Mouse (Mus musculus) thymus, postnatal 4 days (tissue): ENCODE results near the gene Napa.

ENCODE experiments used
- DNase-seq: peaks from one replicate; pipeline ENCODE4 v3.0.0; 2021

Gene Napa

DNA sequence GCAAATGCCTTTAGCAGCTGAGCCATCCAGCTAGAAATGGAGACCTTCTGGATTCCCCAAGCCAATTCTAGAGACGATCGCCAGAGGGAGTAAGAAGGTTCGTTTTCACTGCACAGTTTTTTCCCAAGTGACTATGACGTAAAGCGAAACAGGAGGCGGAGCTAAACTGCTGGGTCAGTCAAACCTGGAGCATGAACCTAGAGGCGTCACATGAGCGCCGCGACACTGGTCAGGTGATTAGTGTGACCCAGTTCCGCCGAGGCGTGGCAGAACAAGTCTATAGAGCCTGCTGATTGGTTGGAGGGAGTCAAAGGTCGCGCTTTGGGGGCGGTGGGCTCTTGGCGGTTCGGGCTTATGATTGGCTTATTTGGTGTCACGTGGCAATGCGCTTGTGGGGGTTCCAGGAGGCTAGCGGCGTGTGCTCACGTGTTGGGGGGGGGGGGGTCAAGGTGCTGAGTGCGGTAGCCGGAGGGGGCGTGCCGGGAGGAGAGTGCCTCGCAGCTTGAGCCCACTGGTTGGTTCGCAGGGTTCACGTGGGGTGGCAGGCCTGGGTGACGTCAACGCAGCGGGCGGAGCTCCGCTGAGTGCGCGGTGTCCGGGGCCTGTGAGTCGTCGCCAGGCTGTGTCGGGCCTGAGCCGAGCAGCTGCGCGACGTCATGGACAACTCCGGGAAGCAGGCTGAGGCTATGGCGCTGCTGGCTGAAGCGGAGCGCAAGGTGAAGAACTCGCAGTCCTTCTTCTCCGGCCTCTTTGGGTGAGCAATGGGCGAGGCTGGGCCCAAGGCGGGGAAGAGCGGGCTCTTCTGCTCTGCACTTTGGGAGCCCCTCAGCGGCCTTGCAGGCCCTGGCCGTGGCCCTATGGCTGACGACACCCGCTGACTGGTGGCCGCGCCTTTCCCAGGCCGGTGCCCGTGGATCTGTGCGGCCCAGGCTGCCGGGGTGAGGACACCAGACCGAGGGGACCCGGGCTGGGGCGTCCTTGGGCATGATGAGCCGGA, at the start of gene Napa:
Gene Napa, plus strand, starts transcription at position 438 of the 997 bp plus-strand sequence.
- DNase-seq = peak; percentile 98

GRCm38 (mm10) chr7:16048675-16049575, 49.3 kb upstream of the Napa start:
- DNase-seq = peak; percentile 52

- DNase-seq = no peak
Observed at GRCm38 (mm10) chr7:16049576-16049915, 48.7 kb upstream of the Napa start.

- no peak for DNase-seq
Observed at GRCm38 (mm10) chr7:16050600-16050999, 47.7 kb upstream of the Napa start.

- DNase-seq = peak; percentile 91
Observed at GRCm38 (mm10) chr7:16051883-16052595, 46.2 kb upstream of the Napa start.

GRCm38 (mm10) chr7:16052684-16053083, 45.6 kb upstream of the Napa start:
- DNase-seq = peak; percentile 98

GRCm38 (mm10) chr7:16053105-16053504, 45.2 kb upstream of the Napa start:
- DNase-seq = no peak

DNA sequence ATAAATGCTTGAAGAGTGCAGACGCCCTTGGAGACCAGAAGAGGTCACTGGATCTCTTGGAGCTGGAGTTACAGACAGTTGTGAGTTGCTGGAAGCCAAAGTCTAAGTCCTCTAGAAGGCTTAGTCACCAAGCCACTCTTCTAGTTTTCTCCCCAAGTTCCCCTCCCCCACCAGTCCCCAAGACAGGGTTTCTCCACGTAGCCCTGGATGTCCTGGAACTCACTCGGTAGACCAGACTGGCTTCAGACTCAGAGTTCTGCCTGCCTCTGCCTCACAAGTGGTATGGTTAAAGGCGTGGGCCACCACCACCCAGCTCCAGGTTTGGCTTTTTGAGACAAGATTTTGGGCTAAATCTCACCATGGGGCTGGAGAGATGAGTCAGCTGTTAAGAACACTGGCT, 43.3 kb upstream of the Napa start:
- no peak for DNase-seq

- DNase-seq = no peak
Observed at GRCm38 (mm10) chr7:16055665-16056064, 42.6 kb upstream of the Napa start.

DNA sequence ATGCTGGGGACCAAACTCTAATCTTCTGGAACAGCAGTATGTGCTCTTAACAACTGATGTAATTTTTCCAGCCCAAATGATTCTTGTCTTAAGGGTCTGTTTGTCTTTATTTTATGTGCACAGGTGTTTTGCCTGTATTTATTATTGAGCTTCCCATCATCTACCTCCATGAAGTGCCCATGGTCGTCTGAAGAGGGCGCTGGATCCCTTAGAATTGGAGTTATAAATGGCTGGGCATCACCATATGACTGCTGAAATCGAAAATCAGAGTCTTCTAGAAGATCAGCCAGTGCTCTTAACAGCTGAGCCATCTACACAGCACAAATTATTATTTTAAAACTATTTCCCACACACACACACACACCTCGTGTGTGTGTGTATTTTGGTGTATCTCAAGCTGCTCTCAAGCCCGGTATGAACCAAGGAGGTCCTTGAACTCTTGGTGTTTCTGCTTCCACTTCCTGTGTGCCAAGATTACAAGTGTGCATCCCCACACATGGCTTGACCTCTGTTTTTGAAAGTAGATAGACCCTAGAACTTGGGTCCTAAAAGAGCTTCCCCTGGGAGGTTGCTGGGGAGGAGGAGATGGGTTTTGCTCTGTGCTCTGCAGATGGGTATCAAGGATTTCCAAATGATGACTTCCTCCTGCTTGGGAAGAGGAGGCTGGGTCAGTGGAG, 41.7 kb upstream of the Napa start:
- peak; percentile 55 for DNase-seq

DNA sequence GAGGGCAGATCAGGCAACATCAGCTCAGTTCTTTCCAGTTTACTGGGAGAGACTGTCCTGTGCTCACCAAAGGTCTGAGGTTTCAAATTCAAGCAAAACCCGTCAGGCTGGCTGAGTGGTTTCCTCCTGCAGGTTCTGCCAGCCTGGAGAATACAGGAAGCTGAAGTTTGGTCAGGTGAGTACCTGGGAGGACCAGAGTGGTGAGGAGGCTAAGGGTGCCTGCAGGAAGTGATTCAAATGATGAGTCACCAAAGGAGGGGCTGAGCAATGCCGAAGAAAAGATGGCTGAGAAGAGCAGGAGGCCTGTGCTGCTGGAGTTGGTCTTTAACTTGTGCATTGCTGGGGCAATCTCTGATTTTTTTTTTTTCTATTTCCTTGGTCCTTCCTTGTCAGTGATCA, 41.1 kb upstream of the Napa start:
- DNase-seq = peak; percentile 35

- no peak for DNase-seq
Observed at GRCm38 (mm10) chr7:16061219-16062098, 36.8 kb upstream of the Napa start, which contains the start of gene Zfp541. Gene Zfp541 (plus strand): TSS chr7:16061814.

DNA sequence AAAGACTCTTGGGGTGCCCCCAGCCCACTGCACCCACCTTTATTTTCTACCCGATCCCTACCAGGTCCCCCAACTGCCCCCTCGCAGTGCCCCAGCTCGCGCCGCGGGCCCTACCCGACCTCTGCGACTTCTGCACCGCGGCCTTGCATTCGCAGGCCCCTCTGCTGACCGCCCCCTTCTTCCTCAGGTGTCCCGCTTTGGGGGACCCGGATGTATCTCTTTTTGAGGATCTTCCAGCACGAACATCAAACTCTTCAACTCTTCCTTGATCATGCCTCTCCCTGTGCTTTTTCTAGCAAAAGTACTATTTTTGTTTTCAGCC, 36.2 kb upstream of the Napa start:
- DNase-seq = no peak

DNA sequence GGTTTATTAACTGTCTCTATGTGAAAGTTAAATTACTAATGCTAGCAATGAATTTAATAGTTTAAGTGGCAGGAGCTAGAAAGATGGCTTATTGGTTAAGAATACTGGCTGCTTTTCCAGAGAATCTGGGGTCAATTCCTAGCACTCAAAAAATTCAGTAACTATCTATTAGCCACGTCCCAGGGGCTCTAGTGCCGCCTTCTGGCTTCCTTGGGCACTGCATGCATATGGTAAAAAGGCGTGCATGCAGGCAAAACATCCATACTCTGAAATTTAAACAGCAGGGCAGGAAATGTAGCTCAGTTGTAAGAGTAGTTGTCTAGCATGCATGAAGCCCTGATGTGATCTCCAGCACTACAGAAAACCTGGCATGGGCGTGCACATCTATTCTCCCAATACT, 34.8 kb upstream of the Napa start:
- DNase-seq = peak; percentile 63

DNA sequence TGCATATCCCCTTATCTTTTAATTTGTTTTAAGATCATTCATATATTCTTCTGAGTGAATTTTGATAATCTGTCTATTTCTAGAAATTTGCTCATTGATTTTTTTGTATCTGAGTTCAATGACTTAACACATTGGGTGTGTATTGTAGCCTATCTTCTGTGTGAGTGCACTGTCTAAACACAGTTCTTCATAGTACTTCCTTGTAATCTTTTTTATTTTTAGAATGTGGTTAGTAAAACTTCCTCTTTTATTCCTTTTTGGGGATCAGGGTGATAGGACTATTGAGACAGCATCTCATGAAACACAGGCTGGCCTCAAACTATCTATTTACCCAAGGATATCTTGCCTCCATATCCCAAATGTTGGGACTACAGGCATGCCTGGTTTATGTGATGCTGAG, 27.4 kb upstream of the Napa start:
- no peak for DNase-seq

GRCm38 (mm10) chr7:16071906-16072305, 26.4 kb upstream of the Napa start:
- no peak for DNase-seq

- no peak for DNase-seq
Observed at GRCm38 (mm10) chr7:16079947-16080346, 18.3 kb upstream of the Napa start.

- no peak for DNase-seq
Observed at GRCm38 (mm10) chr7:16080581-16080980, 17.7 kb upstream of the Napa start.

GRCm38 (mm10) chr7:16083361-16083760, 14.9 kb upstream of the Napa start:
- no peak for DNase-seq

GRCm38 (mm10) chr7:16087587-16087986, 10.7 kb upstream of the Napa start:
- DNase-seq = no peak

DNA sequence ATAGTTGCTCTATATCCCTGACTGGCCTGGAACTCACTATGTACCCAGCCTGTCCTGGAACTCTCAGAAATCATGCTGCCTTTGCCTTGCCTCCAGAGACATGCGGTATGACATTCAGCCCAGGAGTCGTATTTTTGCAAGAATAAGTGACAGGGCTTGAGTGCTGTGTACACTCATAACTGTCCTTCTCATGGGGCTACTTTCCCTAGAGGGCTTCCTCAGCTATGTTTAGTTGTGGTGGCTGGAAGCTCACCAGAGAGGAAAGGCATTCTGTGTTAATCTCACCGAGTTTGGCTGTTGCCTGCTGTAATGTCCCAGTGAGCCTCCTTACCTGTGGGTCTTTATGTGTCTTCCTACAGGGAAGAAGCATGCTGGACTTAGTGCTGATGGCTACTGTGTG, 3.7 kb upstream of the Napa start:
- DNase-seq = no peak
